Mouse (Mus musculus) spleen, adult 2 months (tissue): ENCODE measurements around the gene Jakmip3. TPM values are rescaled to one million over a fixed set of nuclear protein-coding genes. Genes with fewer than 3 reads are reported as not detected.

Source experiments
- DNase-seq, 2 experiments: peaks; one replicate each; pipeline versions ENCODE4 v3.0.0 to v3.0.0-alpha.2; 2012 to 2021; ENCODE audit warnings: low spot score in 2 of 2, low read depth in 1 of 2
- H3K27ac ChIP-seq: fragments of 200-500 bp; 2 replicates; pipeline ENCODE4 v1.5.1; 2012; ENCODE audit warnings: low read length, inconsistent platforms; ENCODE audit not compliant: insufficient read depth
- H3K27me3 ChIP-seq: fragments of 200-500 bp; 2 replicates; pipeline ENCODE4 v1.6.1; 2012; ENCODE audit warnings: mild to moderate bottlenecking, moderate library complexity, low read length, inconsistent platforms; ENCODE audit not compliant: control insufficient read depth, insufficient read depth
- H3K36me3 ChIP-seq: fragments of 200-500 bp; 2 replicates; pipeline ENCODE4 v1.6.1; 2012; ENCODE audit warnings: mild to moderate bottlenecking, low read length, inconsistent platforms; ENCODE audit not compliant: control insufficient read depth, insufficient read depth
- H3K4me1 ChIP-seq: fragments of 200-500 bp; 2 replicates; pipeline ENCODE4 v1.6.1; 2011; ENCODE audit warnings: inconsistent platforms; ENCODE audit not compliant: control insufficient read depth, insufficient read depth, insufficient read length
- H3K4me3 ChIP-seq: fragments of 200-500 bp; 2 replicates; pipeline ENCODE4 v1.5.1; 2011; ENCODE audit warnings: mild to moderate bottlenecking, inconsistent platforms; ENCODE audit not compliant: insufficient read depth, insufficient read length; ENCODE audit errors: extremely low read depth
- CTCF ChIP-seq: fragments of 200-500 bp; IDR thresholded peaks from 2 replicates; pipeline ENCODE4 v1.5.1; 2011; ENCODE audit warnings: mild to moderate bottlenecking, inconsistent platforms; ENCODE audit not compliant: insufficient read depth, insufficient read length, insufficient replicate concordance; ENCODE audit errors: extremely low read depth
- POLR2A ChIP-seq: fragments of 200-500 bp; IDR thresholded peaks from 2 replicates; pipeline ENCODE4 v1.6.1; 2011; ENCODE audit warnings: low read depth, low read length, inconsistent platforms
- WGBS: fragments of 180-500 bp; shearing (Covaris S2); methylation state at CpG from one replicate; pipeline ENCODE4 v1.1.7; 2018; 5-methylcytosine and 5-hydroxymethylcytosine counted together
- polyA plus RNA-seq: library from polyadenylated mRNA; depleted of rRNA; stranded (reverse); fragments of >200 nt; gene quantifications from 2 replicates; pipeline ENCODE4 v1.2.3, GENCODE M21; 2012

Gene Jakmip3
- polyA plus RNA-seq, 1 experiment, result 0.37 TPM

GRCm38 (mm10) chr7:139077283-139077682, 136.8 kb downstream of the Jakmip3 start:
- Histone ChIP-seq H3K36me3 (no peaks in the 10 kb centered on the region), H3K27ac (no peak overlapping the region), H3K4me1 (no peaks in the 10 kb centered on the region), H3K4me3 (no peak overlapping the region), H3K27me3 (no peaks in the 10 kb centered on the region)
- TF ChIP-seq POLR2A, result no peak
- no peak for TF ChIP-seq CTCF
- 47% methylated on average over 7 of the region's 7 CpGs for WGBS
- no peak for DNase-seq

GRCm38 (mm10) chr7:139078181-139078580, 137.7 kb downstream of the Jakmip3 start:
- TF ChIP-seq CTCF (no peak), POLR2A (no peak)
- Histone ChIP-seq H3K27ac (no peak overlapping the region), H3K36me3 (no peaks in the 10 kb centered on the region), H3K4me1 (no peaks in the 10 kb centered on the region), H3K4me3 (no peak overlapping the region), H3K27me3 (no peaks in the 10 kb centered on the region)
- no peak for DNase-seq
- 75% methylated on average over 6 of the region's 6 CpGs for WGBS

DNA sequence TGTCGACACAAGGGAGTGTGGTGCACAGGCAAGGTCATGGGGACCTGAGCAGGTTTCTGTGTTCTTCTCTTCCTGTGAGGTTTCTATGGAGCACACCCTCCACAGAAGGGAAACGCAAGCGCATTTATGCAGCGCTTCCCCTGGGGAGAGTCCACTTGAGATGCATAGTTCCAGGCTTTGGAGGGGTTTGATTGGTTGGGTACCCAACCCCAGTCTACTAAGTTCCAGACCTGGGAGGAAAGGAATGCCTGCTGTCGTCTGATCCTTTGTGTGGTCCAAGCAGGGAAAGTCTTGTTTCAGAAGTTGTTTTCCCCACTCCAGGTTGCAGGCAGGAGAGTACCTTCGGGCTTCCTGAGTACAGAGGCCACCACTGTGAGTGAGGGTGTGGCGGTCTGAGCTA, 138.6 kb downstream of the Jakmip3 start:
- H3K4me3 ChIP-seq, result no peak overlapping the region
- no peak overlapping the region for H3K27ac ChIP-seq
- DNase-seq, result no peak
- H3K4me1 ChIP-seq, result no peaks in the 10 kb centered on the region
- WGBS, result 73% methylated on average over 7 of the region's 7 CpGs
- H3K36me3 ChIP-seq, result no peaks in the 10 kb centered on the region
- H3K27me3 ChIP-seq, result no peaks in the 10 kb centered on the region
- TF ChIP-seq CTCF (no peak), POLR2A (no peak)

GRCm38 (mm10) chr7:139080714-139081113, 140.2 kb downstream of the Jakmip3 start:
- 67% methylated on average over 4 of the region's 4 CpGs for WGBS
- H3K27me3 ChIP-seq, result no peaks in the 10 kb centered on the region
- no peak for TF ChIP-seq POLR2A
- no peak for TF ChIP-seq CTCF

GRCm38 (mm10) chr7:139081158-139081557, 140.6 kb downstream of the Jakmip3 start:
- DNase-seq, result no peak
- 82% methylated on average over 5 of the region's 5 CpGs for WGBS
- no peaks in the 10 kb centered on the region for H3K36me3 ChIP-seq
- no peak overlapping the region for H3K4me3 ChIP-seq
- H3K27me3 ChIP-seq, result no peaks in the 10 kb centered on the region; the same call in 1 of the 2 replicates
- H3K4me1 ChIP-seq, result no peaks in the 10 kb centered on the region; the same call in 1 of the 2 replicates
- H3K27ac ChIP-seq, result no peak overlapping the region
- TF ChIP-seq CTCF (no peak), POLR2A (no peak)

More at GRCm38 (mm10) chr7:139080714-139081113, 140.2 kb downstream of the Jakmip3 start:
- Histone ChIP-seq H3K4me3 (no peak overlapping the region), H3K36me3 (no peaks in the 10 kb centered on the region), H3K27ac (no peak overlapping the region), H3K4me1 (no peaks in the 10 kb centered on the region)
- DNase-seq, result no peak

DNA sequence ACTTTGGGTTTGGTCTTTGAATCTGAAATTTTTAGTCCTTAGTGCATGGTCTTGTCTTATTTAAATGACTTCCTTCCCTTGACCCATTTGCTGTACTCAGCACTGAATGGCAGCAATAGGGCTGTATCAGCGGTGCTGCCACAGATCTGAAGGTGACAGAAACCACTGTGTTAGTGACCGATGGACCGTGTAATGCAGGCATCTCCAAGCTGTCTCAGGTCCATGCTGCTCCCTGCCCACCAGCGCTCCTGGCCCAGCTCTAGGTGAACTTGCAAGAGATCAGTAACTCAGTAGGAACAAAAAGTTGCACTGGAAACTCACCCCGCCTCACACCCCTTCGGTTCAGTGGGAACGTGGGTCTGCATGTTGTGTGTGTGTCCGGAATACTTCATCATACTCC, 141.8 kb downstream of the Jakmip3 start:
- Histone ChIP-seq H3K36me3 (no peaks in the 10 kb centered on the region), H3K27me3 (peaks cover 1% of the 10 kb centered on the region; the same call in 1 of the 2 replicates), H3K4me1 (no peaks in the 10 kb centered on the region; the same call in 1 of the 2 replicates), H3K4me3 (no peak overlapping the region), H3K27ac (no peak overlapping the region)
- no peak for DNase-seq
- WGBS, result 90% methylated on average over 8 of the region's 8 CpGs
- TF ChIP-seq CTCF (no peak), POLR2A (no peak)

DNA sequence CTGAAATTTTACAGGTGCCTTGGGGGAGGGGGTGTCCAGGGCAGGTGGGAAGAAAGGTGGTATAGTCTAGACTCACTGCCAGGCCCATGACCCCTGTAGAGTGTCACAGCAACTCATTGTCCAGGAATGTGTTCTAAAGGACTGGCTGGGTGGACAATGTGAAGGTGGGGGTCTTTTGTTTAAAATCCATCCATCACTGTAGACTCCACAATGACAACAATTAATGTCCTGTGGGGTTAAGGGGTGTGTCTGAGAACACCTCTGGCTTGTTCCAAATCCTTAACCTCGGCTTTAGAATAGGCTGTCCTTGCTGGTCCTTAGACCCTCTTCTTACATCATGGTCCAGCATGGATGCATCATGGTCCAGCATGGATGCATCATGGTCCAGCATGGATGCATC, 143.8 kb downstream of the Jakmip3 start:
- TF ChIP-seq POLR2A, result no peak
- no peak for TF ChIP-seq CTCF
- DNase-seq, result no peak
- Histone ChIP-seq H3K4me3 (no peak overlapping the region), H3K27ac (no peak overlapping the region), H3K4me1 (no peaks in the 10 kb centered on the region; the same call in 1 of the 2 replicates), H3K27me3 (peaks cover 1% of the 10 kb centered on the region; the same call in 1 of the 2 replicates), H3K36me3 (no peaks in the 10 kb centered on the region)
- WGBS, result 79% methylated on average over 1 of the region's 1 CpGs
